Mouse (Mus musculus) limb, embryonic 11.5 days (tissue): ENCODE measurements around the gene Htra3. TPM values are rescaled to one million over a fixed set of nuclear protein-coding genes. Genes with fewer than 3 reads are reported as not detected.

Experiments used
- ATAC-seq: fragments of 200-750 bp; cut with Nextera tagmentation; 2 replicates; pipeline ENCODE4 v1.8.0; 2017; ENCODE audit warnings: low read depth; ENCODE audit not compliant: insufficient number of reproducible peaks, low FRiP score, low TSS enrichment
- DNase-seq: peaks from one replicate; pipeline ENCODE4 v3.0.0-alpha.2; 2015; ENCODE audit warnings: low spot score
- H3K27ac ChIP-seq: fragments of 300-500 bp; sonication (generic); replicated peaks from 2 replicates; pipeline ENCODE4 v1.5.1; 2014; ENCODE audit warnings: low read depth, mild to moderate bottlenecking, low read length
- H3K27me3 ChIP-seq: fragments of 300-500 bp; sonication (generic); 2 replicates; pipeline ENCODE4 v1.6.1; 2014; ENCODE audit warnings: mild to moderate bottlenecking, low read length, mixed read lengths; ENCODE audit not compliant: control insufficient read depth, insufficient read depth
- H3K36me3 ChIP-seq: fragments of 300-500 bp; sonication (generic); 2 replicates; pipeline ENCODE4 v1.6.1; 2014; ENCODE audit warnings: mild to moderate bottlenecking, low read length, moderate library complexity, mixed read lengths; ENCODE audit not compliant: control insufficient read depth, insufficient read depth
- H3K4me1 ChIP-seq: fragments of 300-500 bp; sonication (generic); 2 replicates; pipeline ENCODE4 v1.6.1; 2014; ENCODE audit warnings: low read length, mixed read lengths; ENCODE audit not compliant: control insufficient read depth, insufficient read depth
- H3K4me2 ChIP-seq: fragments of 300-500 bp; sonication (generic); 2 replicates; pipeline ENCODE4 v1.6.1; 2014; ENCODE audit warnings: low read depth, mild to moderate bottlenecking, moderate library complexity; ENCODE audit not compliant: severe bottlenecking
- H3K4me3 ChIP-seq: fragments of 300-500 bp; sonication (generic); 2 replicates; pipeline ENCODE4 v1.5.1; 2014; ENCODE audit warnings: low read depth, low read length
- H3K9ac ChIP-seq: fragments of 300-500 bp; sonication (generic); 2 replicates; pipeline ENCODE4 v1.6.1; 2014; ENCODE audit warnings: mild to moderate bottlenecking, low read length
- H3K9me3 ChIP-seq: fragments of 300-500 bp; sonication (generic); 2 replicates; pipeline ENCODE4 v1.6.1; 2016; ENCODE audit warnings: low read length; ENCODE audit not compliant: control insufficient read depth
- WGBS: fragments of 180-500 bp; shearing (Covaris S2); extraction: QIAGEN DNeasy Blood & Tissue Kit; methylation state at CpG from one replicate; pipeline ENCODE4 v1.1.7; 2014; 5-methylcytosine and 5-hydroxymethylcytosine counted together
- polyA plus RNA-seq: library from polyadenylated mRNA; unstranded; fragments of >200 nt; fragmentation: Nextera tagmentation; extraction: Ambion mirVana; gene quantifications from 2 replicates; pipeline ENCODE4 v1.2.1, GENCODE M21; 2014

Gene Htra3
- polyA plus RNA-seq, 1 experiment from 2014 or later: 1.6 TPM

- no peaks in the 10 kb centered on the region for H3K9me3 ChIP-seq
- H3K9ac ChIP-seq: no peak overlapping the region
- 89% methylated on average over 8 of the region's 8 CpGs for WGBS
- 0 out of 2 replicates have a peak, but pooled peaks cover 6% of the 10 kb centered on the region for H3K4me1 ChIP-seq
- H3K27me3 ChIP-seq: no peaks in the 10 kb centered on the region
- no peak overlapping the region for H3K27ac ChIP-seq
- DNase-seq (no peak), ATAC-seq (no peak)
- no peaks in the 10 kb centered on the region for H3K36me3 ChIP-seq
- H3K4me2 ChIP-seq: no peak overlapping the region
- H3K4me3 ChIP-seq: no peak overlapping the region
Observed at GRCm38 (mm10) chr5:35690485-35691165, 11.0 kb upstream of the Htra3 start.

GRCm38 (mm10) chr5:35689374-35689773 lies 9.8 kb upstream of the Htra3 start:
- H3K27ac ChIP-seq: no peak overlapping the region

GRCm38 (mm10) chr5:35688851-35689250 lies 9.3 kb upstream of the Htra3 start:
- no peak for ATAC-seq
- Histone ChIP-seq H3K4me1 (0 out of 2 replicates have a peak, but pooled peaks cover 6% of the 10 kb centered on the region), H3K27ac (no peak overlapping the region), H3K27me3 (no peaks in the 10 kb centered on the region), H3K36me3 (no peaks in the 10 kb centered on the region), H3K4me2 (no peak overlapping the region), H3K9me3 (no peaks in the 10 kb centered on the region), H3K4me3 (no peak overlapping the region), H3K9ac (no peak overlapping the region)
- DNase-seq: no peak
- 87% methylated on average over 2 of the region's 2 CpGs for WGBS

More at GRCm38 (mm10) chr5:35689374-35689773, 9.8 kb upstream of the Htra3 start:
- H3K27me3 ChIP-seq: no peaks in the 10 kb centered on the region
- ATAC-seq (no peak), DNase-seq (no peak)
- H3K9me3 ChIP-seq: no peaks in the 10 kb centered on the region
- H3K36me3 ChIP-seq: no peaks in the 10 kb centered on the region
- H3K4me2 ChIP-seq: no peak overlapping the region
- 0 out of 2 replicates have a peak, but pooled peaks cover 6% of the 10 kb centered on the region for H3K4me1 ChIP-seq
- H3K4me3 ChIP-seq: no peak overlapping the region
- H3K9ac ChIP-seq: no peak overlapping the region

GRCm38 (mm10) chr5:35687098-35687497 lies 7.5 kb upstream of the Htra3 start:
- no peak overlapping the region for H3K27ac ChIP-seq
- no peak overlapping the region for H3K9ac ChIP-seq
- ATAC-seq: peak; percentile 51; the same call in 1 of the 2 replicates
- no peaks in the 10 kb centered on the region for H3K27me3 ChIP-seq
- no peak overlapping the region for H3K4me3 ChIP-seq
- no peaks in the 10 kb centered on the region for H3K36me3 ChIP-seq
- H3K4me2 ChIP-seq: no peak overlapping the region
- no peak for DNase-seq
- WGBS: 55% methylated on average over 5 of the region's 5 CpGs
- 0 out of 2 replicates have a peak, but pooled peaks cover 6% of the 10 kb centered on the region for H3K4me1 ChIP-seq
- no peaks in the 10 kb centered on the region for H3K9me3 ChIP-seq

GRCm38 (mm10) chr5:35686336-35686735 lies 6.8 kb upstream of the Htra3 start:
- ATAC-seq (no peak; the same call in 1 of the 2 replicates), DNase-seq (no peak)
- H3K36me3 ChIP-seq: no peaks in the 10 kb centered on the region
- 0 out of 2 replicates have a peak, but pooled peaks cover 6% of the 10 kb centered on the region for H3K4me1 ChIP-seq
- H3K27ac ChIP-seq: no peak overlapping the region
- no peak overlapping the region for H3K4me2 ChIP-seq
- no peak overlapping the region for H3K9ac ChIP-seq
- 74% methylated on average over 4 of the region's 4 CpGs for WGBS
- H3K27me3 ChIP-seq: no peaks in the 10 kb centered on the region
- H3K9me3 ChIP-seq: no peaks in the 10 kb centered on the region
- H3K4me3 ChIP-seq: no peak overlapping the region

- 60% methylated on average over 3 of the region's 3 CpGs for WGBS
Observed at GRCm38 (mm10) chr5:35685079-35685478, 5.5 kb upstream of the Htra3 start.

GRCm38 (mm10) chr5:35680958-35681357 lies 1.4 kb upstream of the Htra3 start:
- no peak overlapping the region for H3K4me3 ChIP-seq
- no peaks in the 10 kb centered on the region for H3K36me3 ChIP-seq
- H3K27me3 ChIP-seq: peaks cover 30% of the 10 kb centered on the region
- DNase-seq (no peak), ATAC-seq (no peak)
- WGBS: 70% methylated on average over 2 of the region's 2 CpGs
- no peaks in the 10 kb centered on the region for H3K9me3 ChIP-seq
- no peak overlapping the region for H3K4me2 ChIP-seq
- no peak overlapping the region for H3K27ac ChIP-seq
- no peak overlapping the region for H3K9ac ChIP-seq
- peaks cover 7% of the 10 kb centered on the region for H3K4me1 ChIP-seq

More at GRCm38 (mm10) chr5:35685079-35685478, 5.5 kb upstream of the Htra3 start:
- Histone ChIP-seq H3K4me2 (no peak overlapping the region), H3K27ac (no peak overlapping the region), H3K9ac (no peak overlapping the region), H3K9me3 (no peaks in the 10 kb centered on the region), H3K36me3 (no peaks in the 10 kb centered on the region), H3K4me3 (no peak overlapping the region), H3K27me3 (peaks cover 2% of the 10 kb centered on the region), H3K4me1 (0 out of 2 replicates have a peak, but pooled peaks cover 2% of the 10 kb centered on the region)
- DNase-seq: no peak
- ATAC-seq: no peak

- Histone ChIP-seq H3K4me3 (no peak overlapping the region), H3K9ac (no peak overlapping the region), H3K4me2 (no peak overlapping the region), H3K27ac (no peak overlapping the region), H3K4me1 (peaks cover 11% of the 10 kb centered on the region), H3K9me3 (no peaks in the 10 kb centered on the region), H3K36me3 (no peaks in the 10 kb centered on the region), H3K27me3 (peaks cover 30% of the 10 kb centered on the region)
- no peak for DNase-seq
- no peak for ATAC-seq
- 77% methylated on average over 7 of the region's 7 CpGs for WGBS
Observed at GRCm38 (mm10) chr5:35676964-35677363, 2.6 kb downstream of the Htra3 start.
